Mouse (Mus musculus) large intestine, adult 2 months (tissue): ENCODE measurements around the gene Psme2. TPM values are rescaled to one million over a fixed set of nuclear protein-coding genes. Genes with fewer than 3 reads are reported as not detected.

ENCODE experiments used
- DNase-seq: peaks from one replicate; pipeline ENCODE4 v3.0.0-alpha.2; 2012; ENCODE audit warnings: low read depth, low spot score
- WGBS: fragments of 180-500 bp; shearing (Covaris S2); methylation state at CpG from one replicate; pipeline ENCODE4 v1.1.7; 2018; 5-methylcytosine and 5-hydroxymethylcytosine counted together
- polyA plus RNA-seq: library from polyadenylated mRNA; depleted of rRNA; stranded (reverse); fragments of >200 nt; gene quantifications from 2 replicates; pipeline ENCODE4 v1.2.3, GENCODE M21; 2012; rRNA removed

Psme2 gene
- polyA plus RNA-seq: 357 and 385 TPM in 2 replicates

DNA sequence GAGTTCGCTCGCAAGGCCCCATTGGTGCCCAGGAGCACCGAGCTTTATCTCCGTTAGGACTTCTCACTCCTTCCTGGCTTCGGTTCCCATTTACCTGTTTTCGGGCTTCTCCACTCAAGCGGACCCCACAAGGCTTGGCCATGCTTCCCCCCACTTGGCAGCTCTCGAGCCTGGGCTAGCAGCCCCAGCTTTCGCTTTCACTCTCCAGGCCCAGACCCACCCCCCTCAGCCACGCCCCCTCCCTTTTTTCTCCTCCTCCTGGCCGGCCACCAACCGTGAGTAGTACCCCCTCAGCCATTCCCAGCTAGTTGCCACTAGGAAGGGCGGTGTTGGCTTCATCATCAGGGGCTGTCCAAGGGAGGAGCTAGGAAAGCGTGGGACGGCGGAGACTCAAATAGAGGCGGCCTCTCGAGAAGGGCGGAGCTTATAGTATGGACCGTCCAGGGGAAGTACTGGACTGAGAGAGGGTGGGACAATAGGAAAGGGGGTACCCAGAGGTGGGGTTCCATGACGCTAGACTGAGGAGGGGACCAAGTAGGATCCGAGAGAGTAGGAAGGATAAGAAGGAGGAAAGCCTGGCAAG lies at the start of gene Psme2:
TSS of gene Psme2 (minus strand) at position 366 of the 583 bp plus-strand sequence.
- under 1% methylated on average over 22 of the region's 22 CpGs for WGBS
- DNase-seq: peak; percentile 97

DNA sequence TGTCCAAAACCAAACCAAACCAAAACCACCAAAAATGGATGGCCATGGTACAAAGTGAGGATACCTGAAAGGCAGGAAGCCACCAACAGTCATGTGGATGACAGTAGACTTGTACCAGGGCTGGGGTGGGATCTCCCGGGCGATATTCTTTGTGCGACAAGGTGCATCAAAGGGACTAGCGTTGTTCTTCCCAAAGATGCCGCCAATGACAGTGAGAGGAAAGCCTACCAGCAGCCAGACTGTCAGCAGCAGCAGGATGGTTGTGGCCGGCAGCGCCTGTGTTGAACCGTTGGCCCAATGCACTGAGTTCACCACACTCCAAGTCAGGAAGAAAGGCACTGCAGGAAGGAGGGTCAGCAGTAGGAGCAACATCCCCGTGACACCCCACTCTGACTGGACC lies 46.9 kb upstream of the Psme2 start, which contains the start of gene Gm49378:
TSS of gene Gm49378 (minus strand) at position 101 of the 400 bp plus-strand sequence.
- WGBS: 95% methylated on average over 9 of the region's 9 CpGs
- no peak for DNase-seq

DNA sequence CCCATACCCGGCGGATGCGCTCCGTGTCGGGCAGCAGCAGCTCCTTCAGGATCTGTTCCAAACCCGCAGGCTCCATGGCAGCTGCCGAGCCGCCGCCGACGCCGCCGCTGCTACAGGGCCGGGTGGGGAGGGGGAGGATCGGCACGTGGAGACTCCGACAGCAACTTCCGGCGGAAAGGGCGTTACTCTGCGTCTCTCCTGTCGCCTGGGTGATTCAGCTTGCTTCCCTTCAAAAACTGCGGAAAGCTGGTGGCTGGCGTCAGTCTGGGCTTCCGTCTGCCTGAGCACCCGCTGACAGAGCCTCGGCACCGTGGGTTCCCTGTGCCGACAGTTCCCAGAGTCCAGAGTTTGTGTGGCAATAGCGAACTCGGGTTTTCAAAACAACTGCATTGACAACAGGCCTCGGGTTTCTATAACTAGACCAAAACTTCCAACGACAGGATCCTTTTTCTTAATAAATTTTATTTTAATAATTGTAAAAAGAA lies 44.7 kb upstream of the Psme2 start, which contains the start of gene Ipo4:
TSS of gene Ipo4 (minus strand) at position 435 of the 485 bp plus-strand sequence.
- WGBS: under 1% methylated on average over 33 of the region's 33 CpGs
- DNase-seq: no peak

DNA sequence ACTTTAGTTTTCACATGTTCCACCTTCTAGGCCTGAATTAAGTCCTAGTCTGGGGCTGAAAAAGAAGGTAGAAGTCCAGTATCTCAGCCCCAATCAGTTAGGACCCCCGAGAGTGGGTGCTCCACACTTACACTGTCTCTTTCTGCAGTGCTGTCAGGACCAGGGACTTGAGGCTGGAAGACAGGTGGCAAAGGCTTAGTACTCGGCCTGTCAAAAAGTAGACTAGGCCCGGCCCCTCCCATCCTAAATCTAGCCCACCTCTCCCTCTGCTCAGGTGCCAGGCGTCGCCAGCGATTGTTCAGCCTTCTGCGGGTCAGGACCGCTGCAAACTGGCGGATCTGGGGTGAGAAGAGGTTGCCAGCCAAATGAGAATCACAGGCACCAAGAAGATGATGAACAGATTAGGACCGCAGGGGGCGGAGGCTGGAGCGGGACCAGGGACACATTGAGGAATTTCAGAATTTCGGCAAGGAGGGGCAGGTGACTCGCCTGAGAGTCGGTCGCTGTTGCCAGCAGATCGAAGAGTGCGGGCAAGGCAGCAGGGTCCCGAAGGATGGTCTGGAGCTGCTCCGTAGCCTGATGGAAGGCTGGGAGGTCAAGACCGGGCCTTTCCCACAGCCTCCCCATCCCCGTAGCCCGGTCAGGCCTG lies 44.1 kb upstream of the Psme2 start:
- WGBS: 3% methylated on average over 23 of the region's 23 CpGs
- DNase-seq: no peak

DNA sequence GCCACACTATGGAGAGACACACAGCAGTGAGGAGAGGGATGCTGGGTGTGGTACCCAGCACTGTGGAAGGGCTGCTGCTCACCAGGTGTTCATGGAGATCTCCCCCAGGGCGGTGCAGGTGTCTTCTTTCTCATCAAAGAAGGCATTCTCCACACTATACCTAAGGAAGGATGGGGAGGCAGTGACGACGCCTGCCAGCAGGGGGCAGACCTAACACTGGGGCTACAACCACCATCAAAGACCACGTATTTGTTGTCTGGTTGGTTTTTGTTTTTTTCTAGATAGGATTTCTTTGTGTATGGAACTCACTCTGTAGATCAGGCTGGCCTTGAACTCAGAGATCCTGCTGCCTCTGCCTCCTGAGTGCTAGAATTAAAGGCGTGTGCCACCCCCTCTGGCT lies 38.4 kb upstream of the Psme2 start:
- 35% methylated on average over 5 of the region's 5 CpGs for WGBS
- DNase-seq: no peak

DNA sequence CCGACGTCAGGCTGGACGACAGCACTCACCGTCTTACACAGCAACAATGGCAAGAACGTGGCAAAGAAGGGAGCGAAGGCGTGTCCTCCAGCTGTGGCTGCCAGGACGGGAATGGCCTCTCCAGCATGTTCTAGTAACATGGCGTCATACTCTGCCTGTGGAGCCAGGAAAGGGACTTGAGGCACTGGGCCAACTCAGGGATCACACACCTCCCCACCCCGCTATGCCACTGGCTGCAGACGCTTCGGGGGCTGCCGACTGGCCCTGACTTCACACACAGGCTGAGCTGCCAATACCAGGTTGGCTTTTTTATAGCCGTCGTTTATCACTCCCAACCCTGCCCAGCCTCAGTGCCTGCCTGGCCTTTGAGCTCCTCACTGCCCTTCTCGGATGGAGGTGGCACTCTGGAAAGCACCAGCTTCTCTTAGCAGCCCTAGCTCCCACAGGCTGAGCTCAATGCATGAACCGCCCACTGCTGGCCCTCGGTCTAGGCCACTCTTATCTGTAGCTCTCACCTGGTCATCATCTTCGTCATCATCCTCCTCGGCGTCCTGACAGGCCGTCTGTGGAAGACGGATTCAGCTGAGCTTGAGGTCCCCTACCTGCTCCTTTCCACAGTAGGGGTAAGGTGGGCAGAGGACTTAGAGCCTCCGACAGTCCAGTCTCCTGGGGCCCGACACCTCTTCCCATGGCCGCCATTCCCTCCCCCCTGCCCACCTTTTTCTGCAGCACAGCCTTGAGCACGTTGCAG lies 37.3 kb upstream of the Psme2 start:
- DNase-seq: no peak
- 78% methylated on average over 27 of the region's 27 CpGs for WGBS

DNA sequence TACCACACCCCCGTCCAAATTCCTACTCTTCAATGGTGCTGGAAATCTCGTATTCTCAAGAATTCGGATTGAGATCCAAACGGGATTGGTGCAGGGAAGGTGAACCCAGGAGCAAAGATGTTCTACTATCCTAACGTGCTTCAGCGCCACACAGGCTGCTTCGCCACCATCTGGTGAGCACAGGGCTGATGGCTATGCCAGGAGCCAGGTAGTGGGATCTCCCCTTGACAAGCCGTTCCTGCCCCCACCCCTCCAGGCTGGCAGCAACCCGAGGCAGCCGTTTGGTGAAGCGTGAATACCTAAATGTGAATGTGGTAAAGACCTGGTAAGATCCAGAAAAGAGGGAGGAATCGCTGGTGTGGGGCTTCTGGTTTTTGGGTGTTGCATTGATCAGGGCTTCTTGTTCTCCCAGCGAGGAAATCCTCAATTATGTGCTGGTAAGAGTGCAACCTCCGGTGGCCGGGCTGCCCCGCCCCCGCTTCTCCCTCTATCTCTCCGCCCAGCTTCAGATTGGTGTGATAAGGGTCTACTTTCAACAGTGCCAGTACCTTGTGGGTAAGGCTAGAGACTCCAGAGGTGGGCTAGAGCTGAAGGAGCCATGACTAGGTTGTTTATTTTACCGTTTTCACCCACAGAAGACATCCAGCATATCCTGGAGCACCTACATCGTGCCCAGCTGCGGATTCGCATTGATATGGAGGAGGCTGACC lies 27.7 kb upstream of the Psme2 start:
- no peak for DNase-seq
- 36% methylated on average over 22 of the region's 22 CpGs for WGBS

DNA sequence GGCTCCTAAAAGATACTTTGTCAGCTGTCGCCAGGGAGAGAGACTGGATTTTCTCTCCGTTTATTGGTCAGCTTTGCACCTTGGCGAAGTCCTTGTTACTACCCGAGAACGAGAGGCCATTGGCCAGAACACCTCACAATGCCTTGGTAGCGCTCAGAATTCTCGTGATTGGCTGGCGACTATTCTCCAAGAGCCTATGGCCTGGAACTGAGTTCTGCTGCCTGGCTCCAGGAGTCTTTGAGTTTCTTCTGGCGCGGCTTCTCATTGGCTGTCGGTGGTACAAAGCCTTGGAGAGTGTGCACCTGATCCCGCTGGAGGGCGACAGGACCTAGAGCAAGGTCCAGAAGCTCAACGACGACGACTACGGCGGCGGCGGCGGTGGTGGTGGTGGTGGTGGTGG lies 26.9 kb upstream of the Psme2 start, which contains the start of gene Rec8:
TSS of gene Rec8 (plus strand) at position 216 of the 400 bp plus-strand sequence.
- WGBS: 18% methylated on average over 21 of the region's 21 CpGs
- DNase-seq: peak; percentile 75

DNA sequence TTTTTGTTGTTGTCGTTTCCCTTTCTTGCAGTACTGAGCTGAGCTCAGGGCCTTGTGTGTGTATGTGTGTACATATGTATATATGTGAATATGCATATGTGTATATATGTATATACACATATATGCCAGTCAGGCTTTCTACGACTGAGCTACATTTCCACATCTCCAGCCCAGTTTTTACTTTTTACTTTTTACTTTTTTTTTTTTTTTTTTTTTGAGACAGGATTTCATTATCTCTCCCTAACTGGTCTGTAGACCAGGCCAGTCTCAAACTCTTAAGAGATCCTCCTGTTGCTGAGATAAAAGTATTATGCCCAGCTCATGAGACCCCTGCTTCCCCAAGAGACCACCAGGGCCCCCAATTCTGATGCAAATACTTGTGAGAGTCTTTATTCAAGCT lies 25.9 kb upstream of the Psme2 start:
- WGBS: 82% methylated on average over 2 of the region's 2 CpGs

DNA sequence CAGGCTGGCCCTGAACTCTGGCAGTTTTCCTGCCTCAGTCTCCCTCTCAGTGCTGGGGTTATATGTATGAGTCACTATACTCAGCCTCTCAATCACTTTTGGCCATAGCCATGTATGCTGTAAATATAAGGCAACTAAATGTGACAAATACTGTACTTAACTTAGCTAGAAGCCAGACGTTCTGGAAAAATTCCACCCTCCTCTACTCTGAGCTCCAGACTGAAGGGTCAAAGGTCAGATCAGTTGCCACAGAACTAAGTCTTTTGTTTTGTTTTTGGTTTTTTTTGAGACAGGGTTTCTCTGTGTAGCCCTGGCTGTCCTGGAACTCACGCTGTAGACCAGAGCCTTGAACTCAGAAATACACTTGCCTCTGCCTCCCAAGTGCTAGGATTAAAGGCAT lies 25.0 kb upstream of the Psme2 start:
- DNase-seq: no peak
- 50% methylated on average over 2 of the region's 2 CpGs for WGBS

More for the DNA sequence above, 25.9 kb upstream of the Psme2 start:
- no peak for DNase-seq

DNA sequence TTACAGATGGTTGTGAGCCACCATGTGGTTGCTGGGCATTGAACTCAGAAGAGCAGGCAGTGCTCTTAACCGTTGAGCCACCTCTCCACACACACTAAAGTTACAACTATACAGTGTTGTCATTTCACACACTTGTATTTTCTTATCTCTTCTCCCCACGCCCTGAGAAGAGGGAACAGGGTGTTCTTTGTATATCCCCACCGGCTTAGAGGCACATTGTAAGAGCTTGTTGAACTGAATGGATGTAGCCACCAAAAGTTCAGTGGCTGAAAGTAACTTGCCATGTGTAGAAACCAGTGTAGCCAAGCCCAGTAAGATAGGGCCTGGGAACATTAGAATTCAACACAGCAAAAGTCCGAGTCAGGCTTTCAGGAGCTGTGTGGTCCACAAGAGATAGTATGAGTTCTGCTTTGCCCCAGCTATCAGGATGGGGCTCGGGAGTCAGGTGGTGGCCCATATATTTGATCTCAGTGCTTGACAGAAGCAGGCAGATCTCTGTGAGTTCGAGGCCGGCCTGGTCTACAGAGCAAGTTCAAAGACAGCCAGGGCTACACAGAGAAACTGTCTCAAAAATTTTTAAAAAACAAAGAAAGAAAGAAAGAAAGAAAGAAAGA lies 23.8 kb upstream of the Psme2 start:
- WGBS: 73% methylated on average over 7 of the region's 7 CpGs
- no peak for DNase-seq

DNA sequence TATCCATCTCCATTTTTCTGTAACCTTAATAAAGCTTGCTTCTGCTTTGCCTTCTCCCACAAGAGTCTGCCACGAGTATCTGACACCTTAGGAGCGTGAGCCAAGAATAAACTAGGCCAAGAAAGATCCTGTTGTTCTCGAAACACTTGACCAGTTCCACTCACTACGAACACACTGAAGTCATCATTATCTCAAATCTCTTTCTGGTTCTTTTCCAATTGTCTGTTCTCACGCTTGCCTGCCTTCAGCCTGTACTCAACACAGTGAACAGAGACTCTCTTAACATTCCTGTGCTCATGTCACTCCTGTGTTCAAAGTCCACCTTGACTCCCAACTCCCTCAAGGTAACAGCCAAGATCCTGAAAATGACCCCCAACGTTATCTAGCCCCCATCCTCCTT lies 22.4 kb upstream of the Psme2 start:
- DNase-seq: no peak
- 42% methylated on average over 6 of the region's 6 CpGs for WGBS

DNA sequence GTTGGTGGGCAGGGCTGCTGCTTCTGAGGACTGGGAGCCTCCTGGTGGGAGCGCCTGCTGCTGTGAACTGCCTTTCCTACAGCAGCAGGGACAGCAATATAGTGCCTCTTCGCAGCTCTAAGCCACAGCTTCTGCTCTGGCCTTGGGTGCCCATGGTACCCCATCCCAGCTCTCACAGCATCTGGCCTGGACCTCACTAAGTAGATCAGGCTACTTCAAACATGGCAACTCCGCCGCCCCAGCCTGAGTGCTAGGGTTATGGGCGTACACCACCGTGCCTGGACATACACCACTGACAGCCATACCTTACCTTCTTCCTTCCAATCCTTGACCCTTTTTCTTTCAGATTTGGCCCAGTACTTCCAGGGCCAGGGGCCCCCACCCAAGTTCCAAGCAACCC lies 17.4 kb upstream of the Psme2 start:
- WGBS: 96% methylated on average over 6 of the region's 6 CpGs
- no peak for DNase-seq

DNA sequence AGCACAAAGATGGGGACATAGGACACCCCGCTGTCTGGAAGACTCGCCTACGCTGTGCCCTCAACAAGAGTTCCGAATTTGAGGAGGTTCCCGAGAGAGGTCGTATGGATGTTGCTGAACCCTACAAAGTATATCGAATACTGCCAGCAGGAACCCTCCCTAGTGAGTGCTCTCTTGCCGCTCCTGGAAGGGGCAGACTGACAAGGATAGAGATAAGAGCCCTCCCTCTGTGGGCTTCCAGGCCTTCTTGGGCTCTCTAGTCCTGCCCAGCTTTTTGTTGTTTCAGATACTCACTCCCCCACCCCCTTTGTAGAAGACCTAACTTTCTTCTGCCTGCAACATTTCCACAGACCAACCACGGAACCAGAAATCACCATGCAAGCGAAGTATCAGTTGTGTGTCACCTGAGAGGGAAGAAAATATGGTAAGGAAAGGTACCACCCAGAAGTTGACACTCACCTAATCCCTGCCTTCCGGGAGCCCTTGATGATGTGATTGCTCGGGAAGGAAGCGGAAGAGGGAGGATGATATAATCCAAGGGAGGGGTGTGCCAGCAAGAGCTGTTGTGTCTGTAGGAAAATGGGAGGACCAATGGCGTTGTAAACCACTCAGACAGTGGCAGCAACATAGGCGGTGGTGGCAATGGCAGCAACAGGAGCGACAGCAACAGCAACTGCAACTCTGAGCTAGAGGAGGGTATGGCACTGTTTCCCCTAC lies 15.0 kb upstream of the Psme2 start:
- WGBS: 86% methylated on average over 16 of the region's 16 CpGs
- DNase-seq: no peak

DNA sequence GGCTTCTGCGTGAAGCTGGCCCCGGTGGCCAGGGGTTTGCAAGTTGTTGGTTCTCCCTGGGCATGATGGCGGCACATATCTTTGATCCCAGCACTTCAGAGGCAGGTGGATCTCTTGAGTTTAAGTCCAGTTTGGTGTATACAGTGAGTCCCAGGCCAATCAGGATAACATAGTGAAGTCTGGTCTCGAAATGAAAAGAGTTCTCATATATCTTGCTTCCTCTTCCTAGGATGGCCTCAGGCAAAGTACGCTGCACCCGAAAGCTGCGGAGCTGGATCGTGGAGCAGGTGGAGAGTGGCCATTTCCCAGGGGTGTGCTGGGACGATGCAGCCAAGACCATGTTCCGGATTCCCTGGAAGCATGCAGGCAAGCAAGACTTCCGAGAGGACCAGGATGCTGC lies 13.9 kb upstream of the Psme2 start:
- DNase-seq: no peak
- WGBS: 84% methylated on average over 11 of the region's 11 CpGs

DNA sequence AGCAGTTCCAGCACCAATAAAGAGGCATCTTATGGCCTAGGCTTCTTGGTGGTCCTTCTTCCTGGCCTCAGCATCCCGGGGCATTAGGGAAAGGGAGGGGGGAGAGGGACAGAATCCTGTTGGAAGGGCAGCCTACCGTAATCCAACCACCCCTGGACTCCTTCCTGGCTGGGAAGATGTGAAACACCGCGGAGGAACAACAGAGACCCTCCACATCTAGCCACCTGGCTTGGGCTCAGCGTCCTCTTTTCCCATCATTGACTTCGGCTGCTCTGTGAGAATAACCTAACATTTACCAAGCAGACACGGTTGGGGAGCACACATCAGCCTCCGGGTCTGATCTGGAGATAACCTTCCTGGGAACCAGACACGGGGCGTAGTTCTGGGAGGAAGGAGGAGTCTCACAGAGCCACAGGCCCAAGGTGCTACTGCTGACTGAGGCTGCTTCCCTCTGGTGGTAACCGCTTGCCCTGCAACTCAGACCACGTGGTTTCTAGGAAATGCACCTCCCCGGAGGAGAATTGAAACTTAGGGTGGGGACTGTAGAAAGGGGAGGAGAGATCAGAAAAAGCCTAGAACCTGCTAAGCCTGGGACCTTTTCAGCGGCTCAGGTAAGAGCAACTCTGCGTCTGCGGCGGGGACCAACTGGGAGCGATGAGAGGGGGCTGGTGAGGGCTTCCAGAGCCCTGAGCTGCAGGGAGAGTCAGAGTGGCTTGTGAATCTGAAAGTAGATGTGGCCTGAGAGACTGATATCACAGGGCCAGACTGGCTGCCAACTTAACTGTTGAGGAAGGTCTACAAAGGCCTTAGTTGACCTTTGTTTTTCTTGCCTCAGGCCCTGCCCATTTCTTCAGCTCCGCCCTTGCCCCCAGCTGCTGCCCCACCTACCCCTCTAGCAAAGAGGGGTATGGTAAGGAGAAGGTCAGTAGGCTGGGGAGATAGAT lies 13.0 kb upstream of the Psme2 start:
- WGBS: 9% methylated on average over 19 of the region's 19 CpGs
- DNase-seq: peak; percentile 91

DNA sequence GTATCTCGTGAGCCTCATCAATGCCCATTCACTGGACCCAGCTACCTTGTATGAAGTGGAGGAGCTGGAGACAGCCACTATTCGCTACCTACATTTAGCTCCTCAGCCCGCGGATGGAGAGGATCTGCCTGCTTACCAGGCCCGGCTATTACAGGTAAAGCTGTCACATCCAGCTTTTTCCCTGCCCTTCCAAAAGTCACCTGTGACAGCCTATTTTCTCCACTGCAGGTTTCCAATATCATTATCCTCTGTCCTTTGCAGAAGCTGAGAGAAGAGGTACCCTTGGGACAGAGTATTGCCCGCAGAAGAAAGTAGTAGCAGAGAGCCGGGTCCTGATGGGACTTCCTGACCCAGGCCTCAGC lies 12.3 kb upstream of the Psme2 start, which contains the start of gene Irf9:
TSS of gene Irf9 (plus strand) at position 301 of the 362 bp plus-strand sequence.
- whole genome bisulfite sequencing: 55% methylated on average over 7 of the region's 7 CpGs
- DNase-seq: no peak
